Mouse (Mus musculus) ES-Bruce4 (cell line): ENCODE results near the gene Arhgap15. TPM values are rescaled to one million over a fixed set of nuclear protein-coding genes. Genes with fewer than 3 reads are reported as not detected.
"Not testable (repeated sequence)": the region's sequence is repeated elsewhere in the genome, so short reads cannot be mapped to it uniquely, and the experiment has no call there.

Experiments
- H3K27ac ChIP-seq: 2 replicates; pipeline ENCODE4 v1.5.1; 2012; ENCODE audit warnings: low read length, inconsistent platforms; ENCODE audit not compliant: insufficient read depth
- H3K27me3 ChIP-seq: 2 replicates; pipeline ENCODE4 v1.6.1; 2012; ENCODE audit warnings: mild to moderate bottlenecking, low read length, inconsistent platforms; ENCODE audit not compliant: control insufficient read depth, poor library complexity, insufficient read depth, severe bottlenecking
- H3K36me3 ChIP-seq: 2 replicates; pipeline ENCODE4 v1.6.1; 2012; ENCODE audit warnings: inconsistent platforms, mild to moderate bottlenecking, low read length, moderate library complexity; ENCODE audit not compliant: control insufficient read depth, poor library complexity, insufficient read depth, severe bottlenecking
- H3K4me1 ChIP-seq: one replicate; pipeline ENCODE4 v1.8.1; 2011; ENCODE audit warnings: low read length; ENCODE audit not compliant: control insufficient read depth, insufficient read depth
- H3K4me3 ChIP-seq: 2 replicates; pipeline ENCODE4 v1.5.1; 2011; ENCODE audit warnings: low read depth, mild to moderate bottlenecking, low read length
- H3K9ac ChIP-seq: 2 replicates; pipeline ENCODE4 v1.6.1; 2012; ENCODE audit warnings: low read depth, mild to moderate bottlenecking, inconsistent platforms; ENCODE audit not compliant: poor library complexity, severe bottlenecking
- H3K9me3 ChIP-seq: replicated peaks from 2 replicates; pipeline ENCODE4 v1.6.1; 2012; ENCODE audit warnings: mild to moderate bottlenecking, low read length, inconsistent platforms; ENCODE audit not compliant: control insufficient read depth, poor library complexity, insufficient read depth, severe bottlenecking
- CTCF ChIP-seq: IDR thresholded peaks from one replicate; pipeline ENCODE4 v1.8.1; 2011; ENCODE audit warnings: low read depth, low read length
- EP300 ChIP-seq: IDR thresholded peaks from 2 replicates; pipeline ENCODE4 v1.6.1; 2011; ENCODE audit warnings: low read depth, low read length; ENCODE audit not compliant: insufficient read depth
- POLR2A ChIP-seq: IDR thresholded peaks from one replicate; pipeline ENCODE4 v1.8.1; 2011; ENCODE audit warnings: low read length; ENCODE audit not compliant: insufficient read depth
- polyA plus RNA-seq: library from polyadenylated mRNA; stranded (reverse); fragments of >200 nt; gene quantifications from 2 replicates; pipeline ENCODE4 v1.2.4, GENCODE M21; 2011; ENCODE audit warnings: low read depth; ENCODE audit not compliant: missing spikeins, insufficient read depth, insufficient read length

Arhgap15 gene
- polyA plus RNA-seq, 1 experiment = not detected

- H3K4me3 ChIP-seq = no peak overlapping the region
- TF ChIP-seq CTCF (no peak), EP300 (no peak), POLR2A (no peak)
- 0 out of 2 replicates have a peak, but pooled peaks cover 7% of the 10 kb centered on the region for H3K9me3 ChIP-seq
- H3K4me1 ChIP-seq = no peaks in the 10 kb centered on the region
- no peak overlapping the region for H3K27ac ChIP-seq
- no peaks in the 10 kb centered on the region for H3K36me3 ChIP-seq
- H3K9ac ChIP-seq = no peak overlapping the region
- no peaks in the 10 kb centered on the region; the same call in 1 of the 2 replicates for H3K27me3 ChIP-seq
Measured at GRCm38 (mm10) chr2:43727693-43728092, 20.9 kb upstream of the Arhgap15 start.

GRCm38 (mm10) chr2:43728831-43729230 lies 19.8 kb upstream of the Arhgap15 start:
- no peak for TF ChIP-seq EP300
- no peak for TF ChIP-seq POLR2A
- TF ChIP-seq CTCF = no peak
- Histone ChIP-seq H3K4me3 (no peak overlapping the region), H3K36me3 (no peaks in the 10 kb centered on the region), H3K27ac (no peak overlapping the region), H3K9me3 (0 out of 2 replicates have a peak, but pooled peaks cover 7% of the 10 kb centered on the region), H3K9ac (no peak overlapping the region), H3K4me1 (no peaks in the 10 kb centered on the region), H3K27me3 (no peaks in the 10 kb centered on the region; the same call in 1 of the 2 replicates)

- H3K4me3 ChIP-seq = no peak overlapping the region
- TF ChIP-seq EP300 = no peak
- TF ChIP-seq POLR2A = no peak
- TF ChIP-seq CTCF = no peak
- H3K9me3 ChIP-seq = 0 out of 2 replicates have a peak, but pooled peaks cover 10% of the 10 kb centered on the region
- H3K27ac ChIP-seq = no peak overlapping the region
- no peaks in the 10 kb centered on the region for H3K36me3 ChIP-seq
- H3K4me1 ChIP-seq = no peaks in the 10 kb centered on the region
- H3K27me3 ChIP-seq = no peaks in the 10 kb centered on the region; the same call in 1 of the 2 replicates
- no peak overlapping the region for H3K9ac ChIP-seq
Measured at GRCm38 (mm10) chr2:43732396-43732795, 16.2 kb upstream of the Arhgap15 start.

- not testable (repeated sequence) for H3K9me3 ChIP-seq, H3K36me3 ChIP-seq, H3K4me3 ChIP-seq, H3K27me3 ChIP-seq, H3K9ac ChIP-seq, H3K4me1 ChIP-seq, H3K27ac ChIP-seq
Measured at GRCm38 (mm10) chr2:43735071-43735470, 13.6 kb upstream of the Arhgap15 start.

GRCm38 (mm10) chr2:43737546-43737945 lies 11.1 kb upstream of the Arhgap15 start:
- Histone ChIP-seq H3K4me1 (no peaks in the 10 kb centered on the region), H3K36me3 (no peaks in the 10 kb centered on the region), H3K27me3 (no peaks in the 10 kb centered on the region), H3K9ac (no peak overlapping the region), H3K27ac (no peak overlapping the region), H3K4me3 (no peak overlapping the region), H3K9me3 (0 out of 2 replicates have a peak, but pooled peaks cover 3% of the 10 kb centered on the region)
- no peak for TF ChIP-seq CTCF
- no peak for TF ChIP-seq POLR2A
- TF ChIP-seq EP300 = no peak

- H3K4me3 ChIP-seq = no peak overlapping the region
- no peak overlapping the region for H3K9ac ChIP-seq
- H3K27ac ChIP-seq = no peak overlapping the region
- no peaks in the 10 kb centered on the region for H3K4me1 ChIP-seq
- H3K27me3 ChIP-seq = no peaks in the 10 kb centered on the region; the same call in 1 of the 2 replicates
- H3K9me3 ChIP-seq = 0 out of 2 replicates have a peak, but pooled peaks cover 3% of the 10 kb centered on the region
- TF ChIP-seq POLR2A (no peak), EP300 (no peak), CTCF (no peak)
- no peaks in the 10 kb centered on the region for H3K36me3 ChIP-seq
Measured at GRCm38 (mm10) chr2:43738562-43739112, 10.0 kb upstream of the Arhgap15 start.
